Mouse (Mus musculus): ENCODE data around the gene Pkp4.

Gene Pkp4

DNA sequence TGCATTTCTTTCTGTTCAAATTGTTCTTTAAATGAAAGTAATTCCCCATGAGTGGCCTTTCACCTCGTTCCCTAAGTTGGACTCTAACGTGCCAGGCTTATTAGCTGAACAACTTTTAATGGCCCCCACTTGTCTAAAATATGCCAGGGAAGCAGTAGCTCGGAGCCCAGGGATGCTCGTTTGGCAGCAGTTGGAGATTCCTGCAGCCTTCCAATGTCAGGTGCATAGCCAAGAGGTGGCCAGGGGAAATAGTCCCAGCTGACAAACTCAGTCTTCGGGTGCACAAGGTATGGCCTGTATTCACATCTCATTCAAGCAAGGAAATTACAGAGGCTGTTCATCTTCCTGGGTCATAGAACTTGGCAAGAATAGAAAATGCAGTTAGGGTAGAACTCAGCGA, 112.1 kb downstream of the Pkp4 start:
- DNase-seq (ENCODE audit: low spot score in 2 of 2), result no peak

GRCm38 (mm10) chr2:59280914-59281562, 120.4 kb downstream of the Pkp4 start:
- no peak for DNase-seq (ENCODE audit: low spot score in 2 of 2)

- no peak for DNase-seq (ENCODE audit: low spot score in 2 of 2)
These were observed 122.3 kb downstream of the Pkp4 start for GRCm38 (mm10) chr2:59282966-59283365.

DNA sequence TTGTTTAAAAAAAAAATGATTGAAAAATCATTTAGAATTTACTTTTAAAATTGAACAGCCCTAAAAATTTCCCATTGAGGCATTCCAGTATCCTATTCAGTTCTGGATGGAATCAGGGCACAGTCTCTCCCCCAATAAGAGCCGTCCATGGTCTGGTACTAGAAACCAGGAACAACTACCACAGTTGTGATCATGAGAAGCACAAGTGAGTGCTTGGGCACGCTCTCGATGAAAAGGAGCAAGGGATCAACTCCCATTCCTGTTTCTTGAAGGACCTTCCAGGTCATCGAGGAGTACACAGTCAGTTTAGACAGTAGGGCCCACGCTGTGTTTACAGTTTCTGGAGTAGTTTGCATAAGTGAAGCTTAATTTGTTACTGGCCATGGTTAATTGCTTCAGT, 123.6 kb downstream of the Pkp4 start:
- no peak for DNase-seq (ENCODE audit: low spot score in 2 of 2)

GRCm38 (mm10) chr2:59284734-59285490, 124.3 kb downstream of the Pkp4 start:
- DNase-seq (ENCODE audit: low spot score in 2 of 2), result no peak

- DNase-seq (ENCODE audit: low spot score in 2 of 2), result no peak
These were observed 124.9 kb downstream of the Pkp4 start for GRCm38 (mm10) chr2:59285581-59285980.

GRCm38 (mm10) chr2:59286247-59286646, 125.6 kb downstream of the Pkp4 start:
- no peak for DNase-seq (ENCODE audit: low spot score in 2 of 2)

GRCm38 (mm10) chr2:59287630-59288029, 127.0 kb downstream of the Pkp4 start:
- no peak for DNase-seq (ENCODE audit: low spot score in 2 of 2)

GRCm38 (mm10) chr2:59289411-59289810, 128.8 kb downstream of the Pkp4 start:
- DNase-seq (ENCODE audit: low spot score in 2 of 2), result no peak

GRCm38 (mm10) chr2:59290391-59290790, 129.7 kb downstream of the Pkp4 start:
- no peak for DNase-seq (ENCODE audit: low spot score in 2 of 2)

GRCm38 (mm10) chr2:59299831-59300230, 139.2 kb downstream of the Pkp4 start:
- no peak for DNase-seq (ENCODE audit: low spot score in 2 of 2)

DNA sequence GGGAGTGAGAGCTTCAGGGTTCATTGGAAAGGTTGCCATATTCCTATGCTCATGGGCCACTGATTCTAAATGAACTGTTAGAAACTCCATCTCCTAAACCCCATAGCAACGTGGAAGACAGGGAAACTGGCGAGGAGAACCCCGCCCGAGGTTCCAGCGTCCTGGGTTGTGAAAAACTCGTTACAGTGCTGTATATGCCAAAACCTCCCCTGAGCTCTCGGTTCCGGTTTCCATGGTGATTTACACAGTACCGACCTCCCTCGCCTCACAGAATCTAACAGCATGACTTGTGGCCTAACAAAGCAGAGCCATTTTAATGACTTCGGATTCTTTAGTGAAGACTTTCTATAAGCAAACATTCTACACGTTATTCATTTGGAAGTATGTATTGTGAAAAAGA, 141.0 kb downstream of the Pkp4 start:
- no peak for DNase-seq (ENCODE audit: low spot score in 2 of 2)

DNA sequence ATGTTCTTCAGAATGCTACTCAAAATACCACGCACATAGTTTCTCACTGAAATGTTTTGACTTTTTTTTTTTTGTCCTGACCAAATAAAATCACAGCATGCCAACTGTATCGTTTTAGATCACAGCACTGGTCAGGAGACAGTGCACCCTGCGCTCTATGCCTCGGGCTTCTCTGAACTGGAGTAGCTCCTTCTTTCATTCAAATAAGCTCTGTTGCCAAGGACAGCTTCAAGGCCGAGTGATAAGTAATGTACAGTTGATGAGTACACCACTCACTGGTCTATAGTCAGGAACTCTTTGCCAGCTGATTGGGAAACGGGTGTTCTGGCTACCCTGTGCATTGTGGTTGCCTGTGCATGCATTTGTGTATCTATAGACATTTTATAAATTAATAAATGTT, 141.8 kb downstream of the Pkp4 start:
- no peak for DNase-seq (ENCODE audit: low spot score in 2 of 2)

DNA sequence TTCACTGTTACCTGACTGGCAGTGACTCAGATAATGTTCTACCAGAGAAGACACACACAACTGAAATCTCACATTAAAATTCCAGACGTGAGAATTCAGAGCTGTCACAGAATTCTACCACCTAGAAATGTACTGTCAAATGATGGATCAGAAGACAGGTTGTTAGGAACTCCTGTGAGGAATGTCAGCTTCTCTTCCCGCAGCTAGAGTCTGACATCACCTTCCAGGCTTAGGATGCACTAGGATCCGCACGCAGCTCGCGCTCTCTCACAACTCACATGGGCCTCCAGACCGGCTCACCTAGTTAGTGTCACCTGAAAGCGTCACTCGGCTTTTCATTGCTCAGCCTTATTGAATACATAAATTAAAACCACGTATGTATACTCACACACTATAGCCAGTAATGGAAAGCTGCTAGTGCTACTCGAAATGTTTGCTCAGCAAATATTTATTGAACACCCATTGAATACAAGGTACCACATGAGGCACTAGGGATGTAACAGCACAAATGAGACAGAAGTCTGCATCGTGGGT, 142.9 kb downstream of the Pkp4 start:
- no peak for DNase-seq (ENCODE audit: low spot score in 2 of 2)

DNA sequence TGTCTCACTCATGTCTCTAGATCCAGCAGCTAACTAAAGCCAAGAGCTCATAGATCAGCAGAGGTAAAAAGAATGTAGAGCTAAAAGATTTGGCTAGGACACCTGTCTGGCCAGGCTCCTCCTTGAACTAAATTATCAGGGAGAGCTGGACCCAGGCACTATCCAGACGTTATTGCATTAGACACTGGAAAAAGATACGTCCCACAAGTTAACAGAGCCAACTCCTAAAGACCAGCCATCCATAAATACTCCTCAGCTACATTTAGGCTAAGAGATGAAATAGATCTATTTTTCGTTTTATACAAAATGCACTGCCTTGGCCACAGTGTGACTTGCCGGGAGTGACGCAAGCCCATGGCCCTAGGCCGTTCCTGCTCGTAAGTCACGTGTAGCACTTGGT, 146.7 kb downstream of the Pkp4 start:
- no peak for DNase-seq (ENCODE audit: low spot score in 2 of 2)

DNA sequence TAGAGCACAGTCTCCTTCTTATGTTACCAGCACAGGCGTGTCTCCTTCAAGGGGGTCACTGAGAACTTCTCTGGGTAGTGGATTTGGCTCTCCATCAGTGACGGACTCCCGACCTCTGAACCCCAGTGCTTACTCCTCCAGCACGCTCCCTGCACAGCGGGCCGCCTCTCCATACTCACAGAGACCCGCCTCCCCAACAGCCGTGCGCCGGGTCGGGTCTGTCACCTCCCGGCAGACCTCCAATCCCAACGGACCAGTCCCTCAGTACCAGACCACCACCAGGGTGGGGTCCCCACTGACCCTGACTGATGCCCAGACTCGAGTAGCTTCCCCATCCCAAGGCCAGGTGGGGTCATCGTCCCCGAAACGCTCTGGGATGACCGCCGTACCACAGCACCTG, 147.4 kb downstream of the Pkp4 start:
- no peak for DNase-seq (ENCODE audit: low spot score in 2 of 2)

GRCm38 (mm10) chr2:59313293-59313692, 152.6 kb downstream of the Pkp4 start:
- DNase-seq (ENCODE audit: low spot score in 2 of 2), result no peak

- DNase-seq (ENCODE audit: low spot score in 2 of 2), result no peak
These were observed 158.0 kb downstream of the Pkp4 start for GRCm38 (mm10) chr2:59318631-59319030.

GRCm38 (mm10) chr2:59327946-59328345, 167.3 kb downstream of the Pkp4 start:
- DNase-seq (ENCODE audit: low spot score in 2 of 2), result no peak

DNA sequence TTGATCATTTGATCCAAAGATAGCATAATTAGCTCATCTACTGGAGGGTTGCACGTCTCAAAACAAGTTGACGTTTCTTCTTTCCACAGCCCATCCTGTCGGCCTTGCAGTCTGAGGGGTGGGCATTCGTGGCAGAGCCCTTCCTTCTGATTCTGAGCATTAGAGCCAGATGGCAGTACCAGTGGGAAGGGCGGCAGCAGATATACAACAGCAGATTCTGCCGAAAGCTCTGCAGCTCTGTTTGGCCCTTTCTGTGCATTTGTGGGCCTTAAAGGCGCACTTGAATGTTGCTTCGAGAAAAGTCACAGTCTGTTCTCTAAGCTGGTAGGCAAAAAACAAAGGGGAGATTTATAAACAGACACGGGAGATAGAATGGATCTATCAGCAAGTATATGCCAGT, 170.4 kb downstream of the Pkp4 start:
- no peak for DNase-seq (ENCODE audit: low spot score in 2 of 2)

DNA sequence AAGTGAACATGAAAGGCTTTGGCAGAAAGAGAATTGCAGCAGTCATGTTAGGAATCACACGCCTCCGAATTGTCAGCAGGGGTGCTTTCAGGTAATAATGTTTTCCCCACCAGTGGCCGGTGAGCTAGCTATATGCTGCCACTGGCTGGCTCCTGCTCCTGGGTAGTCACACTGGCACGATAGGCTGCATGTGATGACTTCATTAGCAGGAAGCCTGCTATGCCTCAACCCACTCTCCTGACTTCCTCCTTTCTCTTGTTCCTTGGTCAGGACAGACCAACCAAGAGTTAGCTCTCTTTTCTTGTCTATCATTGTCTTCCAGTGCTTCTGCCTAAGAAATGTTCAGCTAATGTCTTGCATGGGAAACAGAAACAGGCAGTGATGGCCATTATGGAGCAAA, 171.9 kb downstream of the Pkp4 start:
- DNase-seq (ENCODE audit: low spot score in 2 of 2), result no peak

GRCm38 (mm10) chr2:59338501-59338900, 177.9 kb downstream of the Pkp4 start:
- no peak for DNase-seq (ENCODE audit: low spot score in 2 of 2)

GRCm38 (mm10) chr2:59338926-59339325, 178.3 kb downstream of the Pkp4 start:
- no peak for DNase-seq (ENCODE audit: low spot score in 2 of 2)

All from spleen, postnatal 14 days (tissue).